1 mouse cellular context compared by ENCODE assay signal in the genomic region with DNA sequence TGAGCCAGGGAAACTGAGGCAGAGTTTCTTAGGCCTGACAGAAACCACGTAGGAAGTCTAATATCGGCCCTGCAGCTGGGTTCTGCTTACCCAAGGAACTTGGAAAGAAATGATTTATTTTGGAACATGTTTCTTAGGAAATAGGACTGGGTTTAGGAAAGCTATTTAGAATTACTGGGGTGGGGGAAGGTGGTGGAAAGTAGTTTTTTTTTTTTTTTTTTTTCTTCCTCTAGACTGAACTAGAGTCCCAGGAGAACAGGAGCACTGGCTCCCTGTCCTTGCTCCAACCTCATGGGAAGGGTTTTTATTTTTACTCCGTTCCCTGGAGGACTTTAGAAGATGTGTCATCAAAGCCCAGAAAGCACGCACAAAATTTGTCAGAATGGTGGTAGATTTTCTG.
TF ChIP-seq lines count a peak whose summit lies in the region.

No protein-coding gene starts in this region.

TF ChIP-seq in MEL, 35 proteins besides CTCF, POLR2A, EP300 and RAD21:
- no peak for TF ChIP-seq SIN3A (IDR thresholded peaks at IDR 0.05; ENCODE audit: low read length)
- TF ChIP-seq ZNF384 (IDR thresholded peaks at IDR 0.05; ENCODE audit: low read depth, low read length): peak; percentile 46; the same call in 1 of the 2 replicates
- TF ChIP-seq ZKSCAN1 (IDR thresholded peaks at IDR 0.05; ENCODE audit: low read depth, low read length): no peak
- no peak for TF ChIP-seq MAZ (IDR thresholded peaks at IDR 0.05; ENCODE audit: low read depth, low read length)
- TF ChIP-seq MYC (IDR thresholded peaks at IDR 0.05; ENCODE audit: low read depth, low read length): no peak
- no peak for TF ChIP-seq CHD2 (IDR thresholded peaks at IDR 0.05; ENCODE audit: low read length)
- TF ChIP-seq GABPA (IDR thresholded peaks at IDR 0.05; ENCODE audit: low read depth, low read length): no peak
- TF ChIP-seq BHLHE40 (IDR thresholded peaks at IDR 0.05; ENCODE audit: borderline replicate concordance, low read depth, low read length): no peak
